Mouse (Mus musculus) v-Abl transformed pro-B cells (cell line): ENCODE data around the gene Pip4k2a.

Source experiments
- in situ Hi-C, 2 experiments: fragments of 400-800 bp; cut with MboI; formaldehyde crosslinking; loops; one replicate each; pipeline ENCODE4 v1.15.1; 2025; ENCODE audit not compliant: unreplicated experiment in 2 of 2

Gene Pip4k2a

DNA sequence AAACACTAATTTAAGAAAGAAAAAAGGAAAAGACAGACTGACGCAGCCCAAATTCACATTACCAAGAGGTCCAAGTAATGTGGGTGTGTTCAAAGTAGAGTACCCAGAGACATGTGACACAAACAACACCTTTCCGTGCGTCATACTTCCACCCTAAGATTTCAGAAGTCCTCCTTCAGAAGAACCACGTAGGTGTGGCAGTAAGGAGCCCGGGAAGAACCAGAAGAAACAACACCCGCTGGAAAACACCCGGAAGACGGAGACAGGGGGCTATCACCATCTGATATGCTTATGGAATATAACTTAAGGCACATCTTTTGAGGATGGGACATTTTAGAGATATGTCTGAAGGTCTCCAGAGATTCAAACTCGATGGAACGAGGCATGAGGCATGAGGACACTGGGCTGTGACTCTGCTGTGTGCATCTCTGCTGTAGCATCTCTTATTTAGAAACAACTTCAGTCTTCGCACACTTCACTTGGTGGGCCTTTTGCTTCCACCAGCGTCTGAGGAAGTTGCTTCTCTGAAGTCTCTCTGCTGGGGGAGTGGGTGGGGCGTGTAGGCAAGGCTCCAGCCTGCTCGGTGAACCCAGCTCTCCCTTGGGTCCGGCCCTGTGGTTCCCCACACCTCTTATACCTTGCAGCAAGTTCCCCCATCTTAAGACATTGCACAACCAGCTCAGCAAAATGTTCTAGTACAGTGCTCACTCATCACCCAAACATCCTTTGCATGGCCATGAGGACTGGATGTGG is 13.7 kb downstream of the Pip4k2a start:
- in situ Hi-C loops, result loop anchor here in 1 of 2 experiments (10.0 to 25.0 kb wide), 2 partner anchors 109 to 597 kb away; partner anchors contain the start of gene Dnajc1

GRCm38 (mm10) chr2:18983546-18983945 is 14.4 kb downstream of the Pip4k2a start:
- in situ Hi-C loops, result loop anchor here in 1 of 2 experiments (10.0 to 25.0 kb wide), 2 partner anchors 109 to 596 kb away; partner anchors contain the start of gene Dnajc1

- in situ Hi-C loops, result loop anchor here in 1 of 2 experiments (10.0 to 25.0 kb wide), 2 partner anchors 108 to 595 kb away; partner anchors contain the start of gene Dnajc1
Measured at GRCm38 (mm10) chr2:18982581-18982980, 15.3 kb downstream of the Pip4k2a start.

- in situ Hi-C loops, result loop anchor here in 1 of 2 experiments (10.0 to 25.0 kb wide), 2 partner anchors 105 to 592 kb away; partner anchors contain the start of gene Dnajc1
Measured at GRCm38 (mm10) chr2:18979675-18980074, 18.3 kb downstream of the Pip4k2a start.

- in situ Hi-C loops, result loop anchor here in 1 of 2 experiments (25.0 kb wide), 1 partner anchor 592 kb away; the partner anchor contains the start of gene Dnajc1
Measured at GRCm38 (mm10) chr2:18979046-18979445, 18.9 kb downstream of the Pip4k2a start.

DNA sequence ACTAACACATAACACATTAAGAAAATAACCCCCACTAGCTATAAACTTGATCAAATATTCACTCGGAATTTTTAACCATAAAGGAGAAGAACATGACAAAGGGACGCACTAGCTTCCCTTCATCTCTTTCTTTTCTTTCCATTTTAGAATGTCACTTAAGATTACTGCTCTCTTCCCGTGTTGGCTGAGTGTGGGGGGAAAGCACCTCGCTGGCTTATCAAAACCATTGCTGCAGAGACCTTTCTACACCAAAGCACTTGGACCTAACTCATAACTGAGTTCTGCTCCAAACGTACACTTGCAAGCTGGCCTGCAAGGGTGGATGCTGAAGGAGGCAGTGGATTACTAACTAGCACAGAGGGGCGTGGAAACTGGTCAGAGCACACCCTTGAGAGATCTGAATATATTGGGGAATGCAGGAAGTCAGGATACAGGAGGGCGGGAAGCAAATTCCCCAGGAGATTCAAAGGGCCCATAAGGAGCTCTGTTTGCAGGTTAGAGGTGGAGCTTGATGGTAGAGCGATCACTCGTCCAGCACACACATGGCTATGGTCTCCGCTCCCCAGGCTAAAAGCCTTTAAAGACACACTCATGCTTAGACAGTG is 20.6 kb downstream of the Pip4k2a start:
- in situ Hi-C loops, result loop anchor here in 1 of 2 experiments (25.0 kb wide), 1 partner anchor 590 kb away; the partner anchor contains the start of gene Dnajc1

- in situ Hi-C loops, result loop anchor here in 1 of 2 experiments (25.0 kb wide), 1 partner anchor 589 kb away; the partner anchor contains the start of gene Dnajc1
Measured at GRCm38 (mm10) chr2:18976175-18976574, 21.8 kb downstream of the Pip4k2a start.

DNA sequence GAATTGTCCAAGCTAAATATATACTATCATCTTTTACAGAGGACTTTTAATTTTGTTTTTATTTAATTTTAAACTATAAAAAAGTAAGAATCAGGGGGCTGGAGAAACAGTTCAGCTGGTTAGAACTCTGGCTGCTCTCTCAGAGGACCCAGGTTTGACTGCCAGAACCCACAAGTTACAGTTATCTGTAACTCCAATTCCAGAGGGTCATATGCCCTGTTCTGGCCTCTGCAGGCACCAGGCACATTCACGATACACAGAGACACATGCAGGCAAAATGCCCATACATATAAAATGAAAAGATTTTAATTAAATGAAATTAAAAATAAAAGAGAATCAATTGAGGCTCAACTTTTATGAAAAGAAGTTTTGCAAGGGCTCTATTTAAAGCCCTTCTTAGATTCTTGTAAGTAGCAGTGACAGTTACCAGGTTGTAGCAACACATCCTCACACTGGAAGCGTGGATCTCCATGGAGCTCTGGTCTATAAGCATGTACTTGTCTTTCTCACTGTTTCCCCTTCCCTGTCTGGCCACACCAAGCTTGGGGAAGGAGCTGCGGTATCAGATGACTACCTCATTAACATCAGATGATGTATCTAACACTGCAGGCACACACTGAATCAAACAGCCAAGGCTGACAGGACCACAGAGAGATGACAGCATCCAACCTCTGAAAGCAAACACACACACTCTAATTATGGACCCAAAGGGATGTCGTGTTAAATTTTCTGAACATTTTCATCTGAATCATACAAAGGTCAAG is 22.9 kb downstream of the Pip4k2a start:
- in situ Hi-C loops, result loop anchor here (25.0 kb wide), 3 partner anchors 288 to 662 kb away; partner anchors contain the start of genes Bmi1 (in 1 of the 2), Dnajc1 (in 1 of the 2) and Spag6 (in 1 of the 2)

DNA sequence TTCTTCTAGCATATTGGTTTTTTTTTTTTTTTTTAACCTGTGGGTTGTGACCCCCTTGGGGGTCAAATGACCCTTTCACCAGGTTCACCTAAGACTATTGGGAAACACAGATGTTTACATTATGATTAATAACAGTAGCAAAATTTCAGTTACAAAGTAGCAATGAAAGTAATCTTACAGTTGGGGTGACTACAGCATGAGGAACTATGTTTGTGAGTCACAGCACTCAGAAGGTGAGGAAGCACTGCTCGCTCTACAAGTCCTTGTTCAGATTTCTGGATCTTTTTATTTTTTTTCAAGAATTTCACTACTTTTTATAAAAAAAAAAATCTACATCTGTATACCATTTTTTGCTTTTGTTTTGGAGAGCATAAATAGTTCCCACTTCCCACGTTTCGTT is 26.4 kb downstream of the Pip4k2a start:
- in situ Hi-C loops, result loop anchor here (25.0 kb wide), 2 partner anchors 284 to 666 kb away; partner anchors contain the start of genes Bmi1 (in 1 of the 2) and Spag6 (in 1 of the 2)

DNA sequence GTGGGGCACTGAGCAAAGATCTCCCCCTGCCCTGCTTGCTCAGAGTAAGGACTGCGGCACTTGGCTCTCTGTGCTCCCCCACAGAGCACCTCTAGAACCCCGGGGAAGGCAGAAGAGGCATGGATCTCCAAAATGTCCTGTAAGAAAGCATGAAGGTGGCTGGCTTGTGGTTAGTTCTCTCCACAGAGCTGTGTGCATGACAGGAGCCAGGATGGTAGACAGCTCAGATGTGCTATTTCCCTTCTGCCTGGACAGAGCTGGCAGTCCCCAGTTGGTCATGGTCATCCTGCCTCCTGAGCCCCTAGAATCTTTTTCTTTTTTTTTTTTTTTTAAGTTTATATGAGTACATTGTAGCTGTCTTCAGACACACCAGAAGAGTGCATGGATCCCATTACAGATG is 27.5 kb downstream of the Pip4k2a start:
- in situ Hi-C loops, result loop anchor here (25.0 kb wide), 2 partner anchors 283 to 667 kb away; partner anchors contain the start of genes Bmi1 (in 1 of the 2) and Spag6 (in 1 of the 2)

DNA sequence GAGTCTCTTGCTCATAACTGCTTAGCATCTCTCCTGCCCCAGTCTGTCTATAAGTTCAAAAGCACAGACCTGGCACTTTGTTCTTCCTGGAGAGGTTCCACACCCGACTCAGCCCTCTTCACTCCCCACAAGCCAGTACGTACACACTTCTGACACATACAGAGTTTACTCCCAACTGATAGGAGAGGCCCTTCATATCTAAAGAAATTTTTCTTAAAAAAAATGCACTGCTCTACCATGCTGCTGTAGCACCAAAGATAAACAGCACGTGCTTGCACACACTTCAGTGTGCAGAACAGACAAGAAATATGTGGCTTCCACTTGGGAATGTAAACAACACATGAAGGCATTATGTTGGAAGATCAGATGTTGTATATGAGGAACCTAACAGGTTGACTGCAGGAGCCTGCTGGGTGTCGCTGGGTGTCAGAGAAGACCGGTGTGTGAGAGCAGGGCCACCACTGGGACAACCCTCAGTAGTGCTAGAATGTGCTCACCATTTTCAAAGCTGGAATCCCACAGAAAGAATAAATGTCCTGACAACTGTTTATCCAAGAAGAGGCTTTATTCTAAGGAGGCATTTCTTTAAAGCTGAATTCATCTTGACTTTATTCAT is 28.8 kb downstream of the Pip4k2a start:
- in situ Hi-C loops, result loop anchor here (25.0 kb wide), 2 partner anchors 282 to 668 kb away; partner anchors contain the start of genes Bmi1 (in 1 of the 2) and Spag6 (in 1 of the 2)

GRCm38 (mm10) chr2:18967451-18968063 is 30.4 kb downstream of the Pip4k2a start:
- in situ Hi-C loops, result loop anchor here (25.0 kb wide), 2 partner anchors 280 to 670 kb away; partner anchors contain the start of genes Bmi1 (in 1 of the 2) and Spag6 (in 1 of the 2)

- in situ Hi-C loops, result loop anchor here (25.0 kb wide), 2 partner anchors 279 to 671 kb away; partner anchors contain the start of genes Bmi1 (in 1 of the 2) and Spag6 (in 1 of the 2)
Measured at GRCm38 (mm10) chr2:18966566-18966965, 31.4 kb downstream of the Pip4k2a start.

- in situ Hi-C loops, result loop anchor here (25.0 kb wide), 2 partner anchors 279 to 671 kb away; partner anchors contain the start of genes Bmi1 (in 1 of the 2) and Spag6 (in 1 of the 2)
Measured at GRCm38 (mm10) chr2:18965950-18966349, 32.0 kb downstream of the Pip4k2a start.

DNA sequence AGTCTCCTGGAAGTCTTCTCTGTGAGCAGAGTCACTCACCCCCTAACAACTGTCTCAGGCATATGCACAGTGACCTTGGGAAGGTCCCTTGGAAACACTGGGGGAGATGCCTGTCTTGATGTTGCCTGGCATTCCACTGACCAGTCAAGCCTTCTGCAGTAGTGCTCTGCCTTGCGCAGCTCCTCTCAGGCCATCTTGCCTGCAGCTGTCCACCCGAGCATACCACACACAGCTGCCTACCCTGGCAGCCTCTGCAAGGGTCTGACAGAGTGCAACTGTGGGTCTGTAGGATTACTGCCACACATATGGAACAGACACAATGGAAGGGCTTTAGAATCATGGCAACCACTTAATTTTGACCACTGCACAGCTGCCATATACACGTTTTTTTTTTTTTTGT is 32.8 kb downstream of the Pip4k2a start:
- in situ Hi-C loops, result loop anchor here (25.0 kb wide), 2 partner anchors 278 to 672 kb away; partner anchors contain the start of genes Bmi1 (in 1 of the 2) and Spag6 (in 1 of the 2)

GRCm38 (mm10) chr2:18963286-18964040 is 34.5 kb downstream of the Pip4k2a start:
- in situ Hi-C loops, result loop anchor here (25.0 kb wide), 2 partner anchors 276 to 674 kb away; partner anchors contain the start of genes Bmi1 (in 1 of the 2) and Spag6 (in 1 of the 2)

DNA sequence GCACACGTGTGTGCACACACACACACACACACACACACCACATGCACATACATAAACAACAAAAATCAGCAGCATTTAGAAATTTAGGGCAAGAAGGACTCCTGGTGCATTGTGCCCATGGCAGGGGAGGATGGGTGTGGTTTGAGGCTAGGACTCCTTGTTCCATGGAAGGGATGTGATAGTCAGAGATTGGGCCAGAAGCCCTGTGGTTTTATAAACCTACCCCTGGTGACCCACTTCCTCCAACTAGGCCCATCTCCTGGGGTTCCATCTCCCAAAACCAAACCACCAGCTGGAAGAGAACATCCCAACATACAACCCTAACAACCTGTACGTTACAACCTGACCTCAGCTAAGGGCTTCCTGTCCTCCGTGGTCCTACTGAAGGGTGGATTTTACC is 35.4 kb downstream of the Pip4k2a start:
- in situ Hi-C loops, result loop anchor here (25.0 kb wide), 2 partner anchors 275 to 675 kb away; partner anchors contain the start of genes Bmi1 (in 1 of the 2) and Spag6 (in 1 of the 2)
